Mouse (Mus musculus) embryonic facial prominence, embryonic 11.5 days (tissue): ENCODE measurements at regions not wholly inside any gene's neighbourhood (a gene's known extent, or its start where the extent isn't known, plus 50 kb on each side); places are given as distances from the start of the nearest gene placed in this dataset.
A peak's percentile ranks its signal among the peaks of the same experiment; 100 is the strongest.

ENCODE experiments used
- ATAC-seq: fragments of 200-750 bp; cut with Nextera tagmentation; replicated peaks from 2 replicates; pipeline ENCODE4 v1.8.0; 2017; ENCODE audit warnings: low read depth; ENCODE audit not compliant: insufficient number of reproducible peaks, low FRiP score, low TSS enrichment
- DNase-seq: peaks from one replicate; pipeline ENCODE4 v3.0.0-alpha.2; 2015; ENCODE audit warnings: low spot score
- H3K27ac ChIP-seq: fragments of 300-500 bp; sonication (generic); replicated peaks from 2 replicates; pipeline ENCODE4 v1.5.1; 2014; ENCODE audit warnings: mild to moderate bottlenecking, low read depth, low read length, control low read depth
- H3K27me3 ChIP-seq: fragments of 300-500 bp; sonication (generic); 2 replicates; pipeline ENCODE4 v1.6.1; 2014; ENCODE audit warnings: mild to moderate bottlenecking, low read length, moderate library complexity, mixed read lengths; ENCODE audit not compliant: control insufficient read depth, insufficient read depth
- H3K36me3 ChIP-seq: fragments of 300-500 bp; sonication (generic); replicated peaks from 2 replicates; pipeline ENCODE4 v1.6.1; 2014; ENCODE audit warnings: low read depth, mild to moderate bottlenecking, low read length, moderate library complexity, mixed read lengths; ENCODE audit not compliant: control insufficient read depth, insufficient read depth
- H3K4me1 ChIP-seq: fragments of 300-500 bp; sonication (generic); 2 replicates; pipeline ENCODE4 v1.6.1; 2014; ENCODE audit warnings: low read length, mixed read lengths; ENCODE audit not compliant: control insufficient read depth, insufficient read depth
- H3K4me2 ChIP-seq: fragments of 300-500 bp; sonication (generic); 2 replicates; pipeline ENCODE4 v1.6.1; 2014; ENCODE audit warnings: low read depth, mild to moderate bottlenecking, control low read depth, low read length, moderate library complexity
- H3K4me3 ChIP-seq: fragments of 300-500 bp; sonication (generic); 2 replicates; pipeline ENCODE4 v1.5.1; 2014; ENCODE audit warnings: low read depth, low read length, control low read depth
- H3K9ac ChIP-seq: fragments of 300-500 bp; sonication (generic); replicated peaks from 2 replicates; pipeline ENCODE4 v1.6.1; 2014; ENCODE audit warnings: mild to moderate bottlenecking, control low read depth, low read length
- H3K9me3 ChIP-seq: fragments of 300-500 bp; sonication (generic); replicated peaks from 2 replicates; pipeline ENCODE4 v1.6.1; 2016; ENCODE audit warnings: mild to moderate bottlenecking, low read length, inconsistent platforms, mixed read lengths; ENCODE audit not compliant: control insufficient read depth
- WGBS: fragments of 180-500 bp; shearing (Covaris S2); extraction: QIAGEN DNeasy Blood & Tissue Kit; methylation state at CpG from one replicate; pipeline ENCODE4 v1.1.7; 2014; 5-methylcytosine and 5-hydroxymethylcytosine counted together

DNA sequence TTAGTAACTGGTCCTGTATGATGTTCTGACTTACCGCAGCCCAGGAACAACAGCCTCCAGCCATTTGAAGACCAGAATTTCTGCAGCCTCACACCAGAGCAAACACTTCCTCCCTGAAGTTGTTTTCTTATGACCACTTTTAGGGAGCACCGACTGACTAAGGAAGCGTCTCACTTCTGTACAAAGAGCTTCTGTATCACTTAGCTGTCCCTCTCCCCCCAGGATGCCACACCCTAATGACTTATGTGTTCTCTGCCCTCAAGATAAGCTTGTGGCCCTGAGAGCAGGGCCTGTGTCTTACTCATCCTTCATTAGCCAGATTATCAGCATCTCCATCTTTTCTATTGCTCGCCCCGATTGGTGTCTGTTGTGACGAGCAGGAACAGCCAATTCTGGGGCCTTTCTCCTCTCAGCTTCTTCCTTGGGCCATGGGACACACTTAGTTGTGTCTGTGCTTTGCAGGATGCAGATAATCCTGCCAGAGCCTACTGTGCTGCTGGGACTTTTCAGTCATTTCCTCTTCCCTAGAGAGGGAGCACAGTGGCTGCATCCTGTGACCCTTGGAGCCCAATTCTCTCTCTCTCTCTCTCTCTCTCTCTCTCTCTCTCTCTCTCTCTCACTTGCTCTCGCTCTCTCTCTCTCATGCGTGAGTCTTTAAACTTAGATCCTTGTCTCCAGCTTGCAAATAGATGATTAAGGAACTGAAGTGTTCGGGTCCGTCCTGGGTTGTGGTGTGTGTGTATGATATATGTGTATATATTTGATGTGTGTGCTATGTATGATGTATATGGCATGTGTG, 131.4 kb downstream of the Zfp706 start:
- Histone ChIP-seq H3K9me3 (no peaks in the 10 kb centered on the region), H3K4me1 (peaks cover 6% of the 10 kb centered on the region; the same call in 1 of the 2 replicates), H3K4me2 (no peak overlapping the region), H3K36me3 (no peaks in the 10 kb centered on the region), H3K4me3 (no peak overlapping the region), H3K9ac (no peak overlapping the region), H3K27me3 (no peaks in the 10 kb centered on the region), H3K27ac (no peak overlapping the region)
- ATAC-seq (no peak), DNase-seq (no peak)
- 74% methylated on average over 10 of the region's 10 CpGs for WGBS

GRCm38 (mm10) chr15:36874555-36874954, 133.0 kb downstream of the Zfp706 start:
- no peak overlapping the region for H3K4me2 ChIP-seq
- no peak overlapping the region for H3K27ac ChIP-seq
- 76% methylated on average over 4 of the region's 4 CpGs for WGBS
- no peak overlapping the region for H3K4me3 ChIP-seq
- no peaks in the 10 kb centered on the region for H3K36me3 ChIP-seq
- no peaks in the 10 kb centered on the region for H3K27me3 ChIP-seq
- H3K4me1 ChIP-seq, result peaks cover 6% of the 10 kb centered on the region; the same call in 1 of the 2 replicates
- no peak overlapping the region for H3K9ac ChIP-seq
- no peaks in the 10 kb centered on the region for H3K9me3 ChIP-seq
- ATAC-seq, result no peak
- no peak for DNase-seq

DNA sequence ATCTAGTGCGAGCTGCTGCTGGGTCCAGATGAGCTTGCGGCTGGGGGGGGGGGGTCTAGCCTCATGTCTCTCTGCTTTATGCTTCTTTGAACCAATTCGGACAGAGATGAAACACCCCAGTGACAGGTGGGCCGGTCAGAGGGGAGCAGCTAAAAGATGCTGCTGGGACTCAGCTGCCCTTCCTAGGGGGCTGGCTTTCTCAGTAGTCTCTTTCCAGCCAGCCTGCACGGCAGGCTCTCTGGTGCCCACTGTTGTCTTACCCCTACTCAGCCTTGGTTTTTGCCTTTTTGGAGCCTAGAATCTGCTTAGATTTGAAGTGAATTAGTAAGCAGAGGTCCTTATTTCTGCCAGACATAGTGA, 133.7 kb downstream of the Zfp706 start:
- no peak for DNase-seq
- H3K27me3 ChIP-seq, result no peaks in the 10 kb centered on the region
- H3K27ac ChIP-seq, result no peak overlapping the region
- H3K4me2 ChIP-seq, result no peak overlapping the region
- no peaks in the 10 kb centered on the region for H3K9me3 ChIP-seq
- H3K4me3 ChIP-seq, result no peak overlapping the region
- WGBS, result 38% methylated on average over 5 of the region's 5 CpGs
- ATAC-seq, result no peak; the same call in 1 of the 2 replicates
- H3K9ac ChIP-seq, result 0 out of 2 replicates have a peak overlapping the region, but pooled peaks have one; percentile 0
- H3K36me3 ChIP-seq, result no peaks in the 10 kb centered on the region
- H3K4me1 ChIP-seq, result peaks cover 6% of the 10 kb centered on the region; the same call in 1 of the 2 replicates

GRCm38 (mm10) chr15:36873058-36873883, 134.3 kb downstream of the Zfp706 start:
- peak; percentile 60 for DNase-seq
- Histone ChIP-seq H3K4me3 (no peak overlapping the region), H3K36me3 (no peaks in the 10 kb centered on the region), H3K4me2 (no peak overlapping the region), H3K27me3 (no peaks in the 10 kb centered on the region), H3K9me3 (no peaks in the 10 kb centered on the region), H3K4me1 (peaks cover 6% of the 10 kb centered on the region; the same call in 1 of the 2 replicates), H3K9ac (0 out of 2 replicates have a peak overlapping the region, but pooled peaks have one; percentile 0), H3K27ac (no peak overlapping the region)
- 28% methylated on average over 10 of the region's 10 CpGs for WGBS
- ATAC-seq, result peak; percentile 37; the same call in 1 of the 2 replicates

- Histone ChIP-seq H3K4me1 (peaks cover 6% of the 10 kb centered on the region; the same call in 1 of the 2 replicates), H3K27ac (no peak overlapping the region), H3K9me3 (no peaks in the 10 kb centered on the region), H3K4me2 (no peak overlapping the region), H3K9ac (no peak overlapping the region), H3K27me3 (no peaks in the 10 kb centered on the region), H3K4me3 (no peak overlapping the region), H3K36me3 (no peaks in the 10 kb centered on the region)
- ATAC-seq, result no peak
- DNase-seq, result no peak
- 85% methylated on average over 2 of the region's 2 CpGs for WGBS
Observed at GRCm38 (mm10) chr15:36872566-36872965, 135.0 kb downstream of the Zfp706 start.

GRCm38 (mm10) chr15:36870717-36871116, 136.9 kb downstream of the Zfp706 start:
- no peak overlapping the region for H3K9ac ChIP-seq
- H3K9me3 ChIP-seq, result no peaks in the 10 kb centered on the region
- DNase-seq (no peak), ATAC-seq (no peak)
- H3K4me3 ChIP-seq, result no peak overlapping the region
- peaks cover 4% of the 10 kb centered on the region; the same call in 1 of the 2 replicates for H3K4me1 ChIP-seq
- H3K4me2 ChIP-seq, result no peak overlapping the region
- no peak overlapping the region for H3K27ac ChIP-seq
- no peaks in the 10 kb centered on the region for H3K27me3 ChIP-seq
- WGBS, result 96% methylated on average over 7 of the region's 7 CpGs
- no peaks in the 10 kb centered on the region for H3K36me3 ChIP-seq

GRCm38 (mm10) chr15:36870094-36870493, 137.5 kb downstream of the Zfp706 start:
- Histone ChIP-seq H3K27ac (no peak overlapping the region), H3K9me3 (no peaks in the 10 kb centered on the region), H3K9ac (no peak overlapping the region), H3K27me3 (no peaks in the 10 kb centered on the region), H3K36me3 (no peaks in the 10 kb centered on the region), H3K4me1 (peaks cover 4% of the 10 kb centered on the region; the same call in 1 of the 2 replicates), H3K4me2 (no peak overlapping the region), H3K4me3 (no peak overlapping the region)
- ATAC-seq (no peak), DNase-seq (no peak)
- WGBS, result 91% methylated on average over 9 of the region's 9 CpGs

- no peaks in the 10 kb centered on the region for H3K4me1 ChIP-seq
- ATAC-seq (no peak), DNase-seq (no peak)
- no peak overlapping the region for H3K27ac ChIP-seq
- 67% methylated on average over 1 of the region's 1 CpGs for WGBS
- H3K27me3 ChIP-seq, result no peaks in the 10 kb centered on the region
- no peaks in the 10 kb centered on the region for H3K36me3 ChIP-seq
- H3K9ac ChIP-seq, result no peak overlapping the region
- no peak overlapping the region for H3K4me3 ChIP-seq
- no peaks in the 10 kb centered on the region for H3K9me3 ChIP-seq
- H3K4me2 ChIP-seq, result no peak overlapping the region
Observed at GRCm38 (mm10) chr15:36866088-36866487, 141.5 kb downstream of the Zfp706 start.
